Mouse (Mus musculus) CD4-positive, CD25-positive, alpha-beta regulatory T cell, adult 2 months (primary cell): Measurements from ENCODE around the gene Tmem44.

ENCODE experiments used
- DNase-seq: peaks from one replicate; pipeline ENCODE4 v3.0.0-alpha.2; 2012; ENCODE audit warnings: low read depth, low spot score

The Tmem44 gene

GRCm38 (mm10) chr16:30552621-30553338, 2.1 kb upstream of the Tmem44 start:
- no peak for DNase-seq

- DNase-seq = peak; percentile 86
Observed at GRCm38 (mm10) chr16:30549966-30550747, 485 bp downstream of the Tmem44 start.

GRCm38 (mm10) chr16:30549516-30549915, 1.1 kb downstream of the Tmem44 start:
- DNase-seq = no peak

GRCm38 (mm10) chr16:30548291-30548690, 2.4 kb downstream of the Tmem44 start:
- no peak for DNase-seq

GRCm38 (mm10) chr16:30544693-30545092, 5.9 kb downstream of the Tmem44 start:
- no peak for DNase-seq

GRCm38 (mm10) chr16:30543386-30543785, 7.3 kb downstream of the Tmem44 start:
- DNase-seq = no peak

- no peak for DNase-seq
Observed at GRCm38 (mm10) chr16:30542826-30543225, 7.8 kb downstream of the Tmem44 start.

- no peak for DNase-seq
Observed at GRCm38 (mm10) chr16:30540107-30541001, 10.3 kb downstream of the Tmem44 start.

GRCm38 (mm10) chr16:30539433-30539832, 11.2 kb downstream of the Tmem44 start:
- peak; percentile 83 for DNase-seq

GRCm38 (mm10) chr16:30535075-30535474, 15.6 kb downstream of the Tmem44 start:
- peak; percentile 64 for DNase-seq

- peak; percentile 39 for DNase-seq
Observed at GRCm38 (mm10) chr16:30533592-30533991, 17.1 kb downstream of the Tmem44 start.

- DNase-seq = no peak
Observed at GRCm38 (mm10) chr16:30532929-30533328, 17.7 kb downstream of the Tmem44 start.

GRCm38 (mm10) chr16:30531761-30532406, 18.8 kb downstream of the Tmem44 start:
- peak; percentile 65 for DNase-seq

GRCm38 (mm10) chr16:30530815-30531214, 19.8 kb downstream of the Tmem44 start:
- DNase-seq = peak; percentile 36

GRCm38 (mm10) chr16:30528386-30528785, 22.3 kb downstream of the Tmem44 start:
- DNase-seq = no peak

GRCm38 (mm10) chr16:30527889-30528288, 22.8 kb downstream of the Tmem44 start:
- no peak for DNase-seq

- DNase-seq = no peak
Observed at GRCm38 (mm10) chr16:30525756-30526155, 24.9 kb downstream of the Tmem44 start.

- DNase-seq = no peak
Observed at GRCm38 (mm10) chr16:30524481-30524880, 26.2 kb downstream of the Tmem44 start.

- DNase-seq = peak; percentile 38
Observed at GRCm38 (mm10) chr16:30522253-30522940, 28.2 kb downstream of the Tmem44 start.

- peak; percentile 38 for DNase-seq
Observed at GRCm38 (mm10) chr16:30521147-30521546, 29.5 kb downstream of the Tmem44 start.

- DNase-seq = peak; percentile 88
Observed at GRCm38 (mm10) chr16:30520361-30520823, 30.2 kb downstream of the Tmem44 start.
